Mouse (Mus musculus): ENCODE measurements around the gene Atf4.

The Atf4 gene

DNA sequence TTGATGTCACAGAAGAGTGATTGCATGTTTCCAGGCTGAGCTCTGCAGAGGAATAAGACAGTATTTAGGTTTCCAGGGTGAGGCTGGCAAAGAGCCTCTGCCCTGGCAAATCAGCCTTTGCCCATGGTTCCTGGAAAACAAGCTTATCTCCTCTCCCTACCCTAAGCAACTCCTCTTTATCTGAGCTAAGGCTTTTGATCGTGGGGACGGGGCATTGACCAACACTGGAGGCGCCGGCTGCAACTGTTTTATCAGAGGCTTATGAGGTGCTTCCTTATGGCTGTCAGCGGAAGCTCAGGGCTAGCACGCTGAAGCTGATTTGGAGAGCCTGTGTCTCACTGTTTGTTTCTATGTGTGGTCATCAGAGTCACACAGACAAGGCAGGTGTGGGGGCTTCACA is 4.4 kb upstream of the Atf4 start:
- no peak for DNase-seq (ENCODE audit: low read depth)

DNA sequence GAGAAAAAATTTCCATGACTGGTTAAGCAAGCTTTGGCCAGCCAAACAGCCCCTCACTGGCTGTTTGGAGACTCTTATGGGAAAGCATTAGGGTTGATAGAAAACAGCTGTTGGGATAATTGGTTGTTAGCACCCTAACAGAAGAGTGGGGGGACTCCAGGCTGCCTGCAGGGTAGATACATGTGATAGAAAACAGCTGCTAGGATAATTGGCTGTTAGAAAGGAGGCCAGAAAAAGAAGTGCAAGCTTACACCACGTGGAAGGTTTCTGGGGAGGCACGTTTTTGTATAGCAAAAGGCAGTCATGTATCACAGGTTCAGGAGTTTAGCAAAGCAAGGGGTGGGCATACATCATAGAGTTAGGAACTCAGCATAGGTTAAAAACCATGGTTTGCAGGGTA is 1.5 kb upstream of the Atf4 start:
- no peak for DNase-seq (ENCODE audit: low read depth)

DNA sequence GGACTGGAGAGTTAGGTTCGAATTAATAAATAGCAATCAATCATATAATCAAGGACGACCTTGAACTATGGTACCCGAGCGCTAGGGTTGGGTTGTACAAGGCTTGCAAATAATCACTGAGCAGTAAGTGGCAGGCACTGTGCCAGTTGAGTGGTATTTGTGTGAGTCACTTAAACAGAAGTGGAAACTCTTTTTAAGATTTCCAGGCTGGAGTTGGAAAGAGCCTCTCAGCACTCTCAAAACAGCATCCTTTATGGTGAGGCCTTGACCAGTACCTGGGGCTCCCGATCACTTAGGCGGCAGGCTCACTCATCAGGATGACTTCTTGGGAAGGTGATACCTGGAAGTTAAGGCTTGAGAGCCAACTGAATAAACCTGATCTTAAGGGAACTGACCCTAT is 777 bp upstream of the Atf4 start:
- DNase-seq (ENCODE audit: low read depth) = no peak

DNA sequence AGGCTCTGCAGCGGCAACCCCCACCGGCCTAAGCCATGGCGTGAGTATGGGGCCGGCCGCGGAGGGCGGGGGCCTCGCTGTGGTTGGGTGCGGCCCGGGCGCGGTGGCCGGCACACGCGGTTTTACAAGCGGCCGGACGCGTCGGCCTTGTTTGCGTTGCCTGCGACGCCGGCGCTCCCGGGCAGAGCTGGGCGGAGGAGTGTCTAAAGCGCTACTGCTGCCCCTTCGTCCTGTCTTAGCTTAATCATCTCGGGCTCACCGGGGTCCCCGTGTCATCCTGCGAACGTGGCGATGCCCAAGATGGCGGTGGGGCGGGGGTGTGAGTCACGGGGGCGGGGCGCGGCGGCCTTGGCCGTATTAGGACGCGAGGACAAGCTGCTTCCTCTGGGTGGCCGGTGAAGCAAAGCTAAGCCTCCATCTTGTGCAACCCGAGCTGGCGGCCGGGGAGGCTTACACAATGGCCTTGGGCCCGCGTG is 700 bp downstream of the Atf4 start:
- DNase-seq (ENCODE audit: low read depth) = peak; percentile 57

DNA sequence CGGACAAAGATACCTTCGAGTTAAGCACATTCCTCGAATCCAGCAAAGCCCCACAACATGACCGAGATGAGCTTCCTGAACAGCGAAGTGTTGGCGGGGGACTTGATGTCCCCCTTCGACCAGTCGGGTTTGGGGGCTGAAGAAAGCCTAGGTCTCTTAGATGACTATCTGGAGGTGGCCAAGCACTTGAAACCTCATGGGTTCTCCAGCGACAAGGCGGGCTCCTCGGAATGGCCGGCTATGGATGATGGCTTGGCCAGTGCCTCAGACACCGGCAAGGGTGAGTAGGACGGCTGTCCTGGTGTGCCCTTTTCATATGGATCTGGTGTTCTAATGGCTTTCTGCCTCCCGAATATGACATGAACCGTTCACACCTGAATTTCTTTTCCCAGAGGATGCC is 1.3 kb downstream of the Atf4 start:
- no peak for DNase-seq (ENCODE audit: low read depth)

DNA sequence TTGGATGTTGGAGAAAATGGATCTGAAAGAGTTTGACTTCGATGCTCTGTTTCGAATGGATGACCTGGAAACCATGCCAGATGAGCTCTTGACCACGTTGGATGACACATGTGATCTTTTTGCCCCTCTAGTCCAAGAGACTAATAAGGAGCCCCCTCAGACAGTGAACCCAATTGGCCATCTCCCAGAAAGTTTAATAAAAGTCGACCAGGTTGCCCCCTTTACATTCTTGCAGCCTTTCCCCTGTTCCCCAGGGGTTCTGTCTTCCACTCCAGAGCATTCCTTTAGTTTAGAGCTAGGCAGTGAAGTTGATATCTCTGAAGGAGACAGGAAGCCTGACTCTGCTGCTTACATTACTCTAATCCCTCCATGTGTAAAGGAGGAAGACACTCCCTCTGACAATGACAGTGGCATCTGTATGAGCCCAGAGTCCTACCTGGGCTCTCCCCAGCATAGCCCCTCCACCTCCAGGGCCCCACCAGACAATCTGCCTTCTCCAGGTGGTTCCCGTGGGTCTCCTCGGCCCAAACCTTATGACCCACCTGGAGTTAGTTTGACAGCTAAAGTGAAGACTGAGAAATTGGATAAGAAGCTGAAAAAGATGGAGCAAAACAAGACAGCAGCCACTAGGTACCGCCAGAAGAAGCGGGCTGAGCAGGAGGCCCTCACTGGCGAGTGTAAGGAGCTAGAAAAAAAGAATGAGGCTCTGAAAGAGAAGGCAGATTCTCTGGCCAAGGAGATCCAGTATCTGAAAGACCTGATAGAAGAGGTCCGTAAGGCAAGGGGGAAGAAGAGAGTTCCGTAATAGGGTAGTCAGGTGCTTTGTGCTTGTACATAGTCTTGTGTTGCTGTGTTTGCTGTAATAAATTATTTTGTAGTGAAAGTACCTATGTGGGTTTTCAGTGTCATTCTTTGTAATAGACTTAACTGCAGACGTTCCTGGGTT is 1.9 kb downstream of the Atf4 start:
- no peak for DNase-seq (ENCODE audit: low read depth)

DNA sequence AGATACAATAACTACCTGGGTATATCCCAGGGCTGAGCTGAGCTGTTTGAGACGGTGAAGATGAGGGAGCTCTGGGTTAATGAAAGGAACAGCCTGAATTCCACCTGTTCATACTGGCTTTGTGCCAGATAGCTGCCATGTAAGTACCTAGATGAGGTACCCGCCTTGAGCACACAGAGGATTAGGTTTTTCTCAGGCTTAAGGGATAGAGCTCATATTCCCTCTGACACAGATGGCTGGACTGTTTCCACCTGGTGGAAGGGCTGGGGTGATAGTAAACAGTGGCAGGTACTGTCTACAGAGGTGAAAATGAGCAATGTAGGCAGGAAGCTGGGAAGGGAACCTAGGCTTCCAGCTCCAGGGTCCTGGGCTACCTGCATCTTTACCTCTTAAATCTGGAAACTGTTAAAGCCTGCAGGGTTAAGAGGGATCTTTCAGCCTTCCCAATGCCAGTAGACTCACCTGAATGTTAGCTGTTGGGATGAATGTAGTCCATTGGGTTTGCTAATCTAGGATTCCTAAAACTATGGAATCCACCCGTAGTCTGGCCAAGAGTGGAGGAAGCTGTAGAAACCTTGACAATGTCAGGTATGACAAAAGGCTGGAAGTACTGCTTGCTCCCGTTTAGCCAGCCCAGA is 2.7 kb downstream of the Atf4 start:
- no peak for DNase-seq (ENCODE audit: low read depth)

DNA sequence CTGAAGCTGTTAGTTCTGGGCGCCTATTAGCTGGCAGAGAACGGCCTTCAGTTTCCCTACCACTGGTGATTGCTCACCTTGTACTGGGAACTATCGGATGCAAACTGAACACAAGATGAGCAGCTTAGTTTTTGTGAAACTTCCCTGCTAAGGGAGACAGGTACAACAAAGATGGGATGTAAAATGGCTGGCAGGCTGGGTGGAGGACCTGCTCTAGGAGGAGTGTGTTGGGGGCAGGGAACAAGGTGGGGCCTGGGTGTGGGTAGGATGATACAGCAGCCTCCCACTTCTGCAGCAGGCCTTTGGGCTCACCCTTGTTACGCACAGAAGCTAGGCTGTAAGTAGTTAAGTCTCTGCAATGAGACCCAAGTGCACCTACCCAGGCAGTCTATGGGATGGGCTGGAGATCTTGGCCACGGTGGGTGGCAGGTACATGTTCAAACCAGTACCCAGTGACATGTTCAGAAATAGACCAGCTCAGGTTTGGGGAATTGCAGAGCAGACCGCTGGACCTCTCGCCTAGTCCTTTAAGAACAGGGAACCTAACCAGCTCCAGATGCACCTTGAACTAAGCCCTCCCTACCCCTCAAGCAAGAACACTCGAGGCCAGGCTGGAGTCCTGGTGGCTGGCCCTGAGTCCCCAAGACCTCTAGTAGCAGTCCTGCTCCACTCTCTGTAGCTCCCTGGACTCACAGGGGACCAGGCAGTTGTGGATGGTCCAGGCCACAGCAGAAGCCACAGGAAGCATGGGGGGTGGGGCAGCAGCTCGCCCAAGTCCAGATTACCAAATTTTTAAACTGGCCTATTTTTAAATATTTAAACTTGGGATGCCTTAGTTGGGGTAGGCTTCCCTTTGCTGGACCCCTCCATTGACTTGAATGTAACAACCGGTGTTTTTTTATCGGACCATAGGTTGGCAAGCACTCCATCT is 3.5 kb downstream of the Atf4 start:
- no peak for DNase-seq (ENCODE audit: low read depth)

DNA sequence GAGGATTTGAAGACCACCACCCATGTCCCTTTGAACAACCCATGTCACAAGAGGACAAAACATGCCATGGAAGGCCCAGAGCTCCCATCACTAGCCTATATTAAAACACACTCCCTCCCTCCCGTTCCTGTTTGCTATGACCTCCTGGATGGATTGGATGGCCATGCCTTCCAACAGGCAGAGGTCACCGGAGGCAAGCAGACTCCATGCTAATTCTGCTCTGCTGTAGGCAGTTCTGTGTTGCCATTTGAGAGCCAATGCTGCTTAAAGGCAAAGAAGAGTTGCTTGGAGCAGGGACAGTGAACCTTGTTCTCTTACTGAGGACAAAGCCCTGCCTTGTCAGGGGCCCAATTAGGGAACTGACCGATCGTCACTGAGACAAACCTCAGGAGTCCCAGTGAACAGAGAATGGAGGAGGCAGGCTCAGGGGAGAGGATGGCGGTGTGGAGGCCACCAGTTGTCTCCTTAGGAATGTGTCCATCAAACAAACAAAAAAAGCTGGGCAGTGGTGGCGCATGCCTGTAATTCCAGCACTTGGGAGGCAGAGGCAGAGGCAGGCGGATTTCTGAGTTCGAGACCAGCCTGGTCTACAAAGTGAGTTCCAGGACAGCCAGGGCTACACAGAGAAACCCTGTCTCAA is 4.5 kb downstream of the Atf4 start:
- DNase-seq (ENCODE audit: low read depth) = no peak

DNA sequence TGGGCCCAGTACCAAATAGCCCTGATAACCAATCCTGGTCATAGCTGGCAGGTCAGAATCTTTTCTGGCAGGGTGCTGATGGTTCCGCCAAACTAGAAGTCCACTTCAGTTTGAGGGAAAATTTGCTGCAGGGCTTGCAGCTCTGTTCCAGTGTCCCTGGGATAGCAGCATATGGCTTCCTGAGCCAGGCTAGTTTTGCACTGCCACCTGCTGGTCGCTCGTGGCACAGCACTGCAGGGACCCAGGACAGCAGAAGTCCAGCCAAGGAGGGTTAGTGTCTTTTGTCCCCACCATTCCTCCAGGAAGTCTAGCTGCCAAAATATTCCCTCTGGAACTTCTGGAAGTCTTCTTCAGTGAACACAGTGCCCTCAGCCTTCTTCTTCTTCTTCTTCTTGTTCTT is 5.7 kb downstream of the Atf4 start:
- DNase-seq (ENCODE audit: low read depth) = no peak

DNA sequence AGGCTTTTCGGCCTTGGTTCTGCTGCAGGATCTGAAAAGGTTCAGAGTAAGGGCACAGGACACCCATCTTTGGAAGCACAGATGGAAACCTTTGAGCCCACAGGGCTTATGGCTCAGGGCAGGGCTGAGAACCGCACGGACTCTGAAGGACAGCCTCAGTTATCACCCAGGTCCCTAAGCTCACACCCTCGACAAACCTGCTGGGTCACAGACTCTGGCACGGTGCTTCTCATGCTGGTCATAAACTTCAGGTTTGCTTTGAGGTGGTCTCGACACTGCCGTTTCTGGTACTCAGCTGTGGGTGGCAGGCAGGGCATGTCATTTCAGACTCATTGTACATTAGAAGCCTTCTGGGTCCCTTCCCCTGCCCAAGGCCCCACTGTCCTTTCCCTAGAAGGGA is 6.1 kb downstream of the Atf4 start:
- DNase-seq (ENCODE audit: low read depth) = no peak

DNA sequence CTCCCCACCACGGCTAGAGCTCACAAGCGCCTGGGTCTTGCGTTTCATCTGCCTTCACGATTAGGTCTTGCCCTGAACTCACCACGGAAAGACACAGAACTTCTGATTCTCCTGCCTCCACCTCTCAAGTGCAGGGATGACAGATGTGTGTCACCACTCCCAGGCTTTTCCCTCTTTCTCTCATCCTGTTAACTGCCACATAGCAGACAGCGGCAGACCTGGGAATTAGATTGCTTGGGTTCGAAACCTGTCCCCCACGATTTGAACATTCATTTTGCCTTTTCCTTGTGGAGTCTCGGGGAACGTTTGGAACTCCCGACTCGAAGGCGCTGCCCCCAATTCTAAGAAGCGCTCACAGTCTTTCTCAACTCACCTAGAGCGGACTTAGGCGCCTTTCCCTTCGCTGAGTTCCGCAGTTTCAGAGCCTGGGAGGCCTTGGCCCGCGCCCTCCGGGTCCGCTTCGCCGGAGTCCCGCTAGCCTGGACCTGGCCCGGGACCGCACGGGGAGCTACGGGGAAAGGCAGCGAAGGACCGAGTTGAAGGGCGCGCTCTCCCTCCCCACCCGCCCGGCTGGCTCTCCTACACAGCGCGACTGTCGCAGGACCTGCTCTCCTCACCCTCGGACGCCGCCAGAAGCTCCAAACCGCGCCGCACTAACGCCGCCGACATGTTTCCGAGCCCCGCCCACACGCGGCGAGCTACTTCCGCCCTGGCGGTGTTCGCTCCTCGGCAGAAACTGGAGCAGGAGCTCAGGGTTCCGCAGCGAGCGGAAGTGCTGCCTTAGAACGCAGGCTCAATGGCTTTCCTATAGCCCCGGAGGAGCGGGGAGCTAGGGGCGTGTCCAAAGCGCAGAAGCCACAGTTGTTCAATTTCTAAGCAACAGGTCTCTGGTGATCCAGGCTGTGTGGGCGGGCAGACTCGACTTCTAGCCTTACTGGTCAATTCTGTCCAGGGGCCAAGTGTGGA is 8.9 kb downstream of the Atf4 start, which contains the start of gene Rps19bp1:
Gene Rps19bp1, minus strand, starts transcription at position 706 of the 966 bp plus-strand sequence.
- peak; percentile 85 for DNase-seq (ENCODE audit: low read depth)

DNA sequence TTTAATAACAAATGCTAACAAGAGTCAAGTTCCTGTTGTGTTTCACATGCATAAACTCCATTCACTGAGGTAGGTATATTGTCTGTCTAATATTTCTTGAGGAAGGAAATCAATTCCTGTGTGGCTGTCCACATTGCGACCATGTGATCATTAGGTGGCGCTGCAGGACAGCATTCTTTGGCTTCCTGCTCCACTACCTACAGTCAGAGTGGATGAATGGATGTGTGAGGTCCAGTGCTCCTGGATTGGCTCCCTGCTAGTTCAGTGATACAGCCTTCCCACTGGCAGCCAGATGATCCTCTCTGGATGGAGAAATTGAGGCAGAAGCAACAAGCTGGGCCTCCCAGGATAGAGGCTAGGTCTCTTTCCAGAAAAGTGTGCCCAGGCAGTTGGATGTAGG is 11.3 kb downstream of the Atf4 start:
- no peak for DNase-seq (ENCODE audit: low read depth)

DNA sequence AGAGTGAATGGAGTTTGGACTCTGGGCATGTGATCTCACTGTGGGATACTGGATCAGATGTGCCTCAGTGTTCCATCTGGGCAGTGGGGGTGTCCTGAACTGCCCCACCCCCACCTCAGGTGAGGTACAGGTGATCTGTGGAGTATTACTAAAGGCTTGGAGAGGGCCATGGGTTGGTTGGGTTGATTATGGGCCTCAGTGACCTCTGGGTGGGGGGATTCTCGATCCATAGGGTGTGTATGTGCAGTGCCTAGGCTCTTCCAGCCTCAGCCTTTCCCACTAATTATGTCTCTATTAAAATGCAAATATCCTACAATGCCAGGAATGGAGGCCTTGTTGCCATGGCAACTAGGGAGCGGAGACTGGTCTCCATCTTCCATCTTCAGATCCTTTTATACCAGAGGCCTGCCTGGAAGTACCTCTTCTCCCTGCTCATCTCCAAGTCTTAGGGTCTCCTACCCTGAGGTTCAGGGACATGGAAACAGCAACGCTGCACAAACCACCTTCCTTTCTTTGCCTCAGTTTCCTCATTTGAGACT is 16.9 kb downstream of the Atf4 start:
- no peak for DNase-seq (ENCODE audit: low read depth)

DNA sequence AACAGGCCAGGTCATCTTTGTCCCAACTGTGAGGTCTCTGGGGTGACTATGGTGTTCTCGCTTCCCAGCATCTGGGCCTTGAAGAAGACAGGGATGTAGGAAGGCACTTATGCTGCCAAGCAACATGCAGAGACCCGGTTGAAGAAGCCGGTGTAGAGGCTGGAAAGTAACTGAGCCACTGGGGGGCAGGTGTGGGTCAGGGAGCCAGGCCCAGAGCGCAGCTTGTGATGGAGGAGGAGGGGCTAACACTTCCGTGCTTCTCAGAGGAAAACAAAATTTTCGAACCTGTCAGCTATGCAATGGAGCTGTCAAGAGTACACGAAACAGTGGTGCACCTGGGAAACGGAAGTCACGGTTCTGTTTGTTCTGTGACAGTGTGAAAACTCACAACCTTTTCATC is 22.1 kb downstream of the Atf4 start:
- no peak for DNase-seq (ENCODE audit: low read depth)

DNA sequence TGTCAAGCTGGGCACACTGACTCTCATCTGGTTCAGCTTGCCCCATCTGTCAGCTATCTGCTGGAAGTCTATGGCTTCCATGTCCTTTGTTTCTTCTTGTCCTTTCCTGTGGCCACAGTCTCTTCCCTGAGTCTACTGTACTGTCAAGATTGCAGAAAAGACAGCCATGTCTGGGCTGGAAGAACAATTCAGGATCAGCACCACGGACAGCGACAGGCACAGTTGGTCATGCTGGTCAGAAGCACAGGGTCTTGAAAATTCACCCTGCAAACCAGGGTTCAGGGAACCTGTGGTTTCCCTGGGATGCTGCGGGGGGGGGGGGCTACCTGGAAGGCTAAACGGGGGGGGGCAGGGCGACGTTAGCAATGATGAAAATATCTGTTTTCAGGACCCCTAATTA is 22.6 kb downstream of the Atf4 start:
- no peak for DNase-seq (ENCODE audit: low read depth)

DNA sequence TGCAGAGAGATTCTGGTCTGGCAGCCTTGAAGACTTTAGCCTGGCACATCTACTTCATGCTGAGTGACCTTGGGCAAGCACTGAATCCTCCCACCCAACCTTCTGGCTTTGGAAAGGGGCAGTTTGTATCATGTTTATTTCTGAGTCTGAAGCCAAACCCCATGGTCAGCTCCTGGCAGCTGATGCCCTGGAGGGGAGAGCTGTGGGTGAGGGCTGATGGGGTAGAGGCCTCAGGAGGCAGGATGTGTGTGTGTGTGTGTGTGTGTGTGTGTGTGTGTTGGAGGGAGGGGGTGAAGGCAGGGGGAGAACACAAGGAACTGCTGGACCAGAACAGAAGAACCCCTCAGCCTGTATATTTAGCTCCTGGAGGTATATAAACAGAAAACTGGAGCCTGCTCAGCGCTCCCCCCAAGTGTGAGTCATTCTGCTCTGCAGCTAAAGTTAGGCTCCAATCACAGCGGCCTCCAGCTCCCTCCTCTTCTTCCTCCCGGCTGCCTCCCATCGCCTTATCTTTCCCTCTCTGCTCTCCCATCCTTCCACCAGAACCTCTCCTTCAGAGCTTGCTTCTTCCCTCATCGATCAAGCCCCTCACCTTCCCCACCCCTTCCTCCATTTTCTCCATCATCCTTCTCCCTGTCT is 23.3 kb downstream of the Atf4 start:
- DNase-seq (ENCODE audit: low read depth) = no peak

DNA sequence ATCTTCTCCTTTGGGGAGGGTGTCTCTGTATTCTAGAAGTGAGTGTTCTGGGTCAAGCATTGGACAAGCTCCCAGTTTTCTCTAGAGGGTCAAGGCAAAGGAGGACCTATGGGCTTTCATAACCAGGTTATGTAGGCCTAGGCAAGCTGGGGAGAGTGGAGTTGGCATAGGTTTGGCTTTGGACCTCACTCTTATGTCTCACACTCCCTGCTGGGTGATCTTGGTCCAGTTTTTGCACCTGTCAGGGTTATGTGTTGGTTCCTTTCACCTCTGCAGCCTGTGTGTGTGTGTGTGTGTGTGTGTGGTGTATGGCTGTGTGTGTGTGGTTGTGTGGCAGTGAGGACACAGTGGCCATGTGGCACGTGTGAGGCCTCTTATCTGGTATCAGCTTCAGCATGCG is 24.1 kb downstream of the Atf4 start:
- DNase-seq (ENCODE audit: low read depth) = no peak

DNA sequence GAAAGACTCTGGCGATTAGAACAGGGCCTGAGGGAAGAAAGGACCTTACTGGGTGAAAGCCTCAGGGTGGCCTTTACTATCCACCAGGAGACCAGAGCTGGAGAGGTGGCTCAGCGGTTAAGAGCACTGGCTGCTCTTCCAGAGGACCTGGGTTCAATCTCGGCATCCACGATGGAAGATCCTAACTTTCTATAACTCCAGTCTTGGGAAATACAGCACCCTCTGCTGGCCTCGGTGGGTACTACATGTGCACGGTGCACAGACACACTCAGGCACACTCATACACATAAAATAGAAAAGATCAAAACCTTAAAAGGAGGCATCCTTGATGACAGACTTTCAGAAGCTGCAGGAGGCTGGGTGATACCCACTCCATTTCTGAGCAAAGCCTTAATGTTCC is 25.7 kb downstream of the Atf4 start:
- DNase-seq (ENCODE audit: low read depth) = no peak

Data from fibroblast of lung, adult 2 months (primary cell).